Mouse (Mus musculus): ENCODE results near the gene Arl14. TPM values are rescaled to one million over a fixed set of nuclear protein-coding genes. Genes with fewer than 3 reads are reported as not detected.

The Arl14 gene
- total RNA-seq, 2 experiments from 2014 or later, result not detected

Other genes starting within 250 kb of the Arl14 start
- gene Ift80, start 217.8 kb upstream of the Arl14 start, total RNA-seq (2021), result 1 to 10 TPM; 3.3 to 4.8 TPM
- gene Smc4, start 217.7 kb upstream of the Arl14 start, total RNA-seq (2021), result 1 to 10 TPM; 6.6 to 9.7 TPM
- 1 to 10 TPM in 1 of 2 experiments, under 1 TPM in 1; 0.84 to 1.7 TPM for gene Trim59, start 177.7 kb upstream of the Arl14 start, total RNA-seq (2021)
- gene Kpna4, start 95.3 kb upstream of the Arl14 start, total RNA-seq (2021), result 10 to 100 TPM; 87.8 to 92.6 TPM
- 10 to 100 TPM; 45.9 to 60.4 TPM for gene Ppm1l, start 94.4 kb downstream of the Arl14 start, total RNA-seq (2021)